Mouse (Mus musculus): ENCODE results near the gene Prr9. TPM values are rescaled to one million over a fixed set of nuclear protein-coding genes. Genes with fewer than 3 reads are reported as not detected.

The Prr9 gene
- polyA plus RNA-seq, 1 experiment, result 0.40 TPM

GRCm38 (mm10) chr3:92081285-92081931 lies 42.3 kb downstream of the Prr9 start:
- no peaks in the 10 kb centered on the region for H3K79me2 ChIP-seq (ENCODE audit: control insufficient read depth, insufficient read depth)
- H3K36me3 ChIP-seq (ENCODE audit: control insufficient read depth, insufficient read depth), result no peaks in the 10 kb centered on the region
- peak overlapping the region; percentile 15 for H3K4me3 ChIP-seq
- TF ChIP-seq SRF (IDR thresholded peaks at IDR 0.05; ENCODE audit: control insufficient read depth, insufficient read length, low read depth) (no peak), CEBPB (IDR thresholded peaks at IDR 0.05; ENCODE audit: insufficient read depth, poor library complexity, severe bottlenecking) (no peak)
- H3K4me2 ChIP-seq (ENCODE audit: low read depth), result no peak overlapping the region
- H3ac ChIP-seq (ENCODE audit: control insufficient read depth, insufficient read length), result peak overlapping the region; percentile 17
- peaks cover 17% of the 10 kb centered on the region for H3K27me3 ChIP-seq (ENCODE audit: control insufficient read depth, insufficient read depth, insufficient read length)

DNA sequence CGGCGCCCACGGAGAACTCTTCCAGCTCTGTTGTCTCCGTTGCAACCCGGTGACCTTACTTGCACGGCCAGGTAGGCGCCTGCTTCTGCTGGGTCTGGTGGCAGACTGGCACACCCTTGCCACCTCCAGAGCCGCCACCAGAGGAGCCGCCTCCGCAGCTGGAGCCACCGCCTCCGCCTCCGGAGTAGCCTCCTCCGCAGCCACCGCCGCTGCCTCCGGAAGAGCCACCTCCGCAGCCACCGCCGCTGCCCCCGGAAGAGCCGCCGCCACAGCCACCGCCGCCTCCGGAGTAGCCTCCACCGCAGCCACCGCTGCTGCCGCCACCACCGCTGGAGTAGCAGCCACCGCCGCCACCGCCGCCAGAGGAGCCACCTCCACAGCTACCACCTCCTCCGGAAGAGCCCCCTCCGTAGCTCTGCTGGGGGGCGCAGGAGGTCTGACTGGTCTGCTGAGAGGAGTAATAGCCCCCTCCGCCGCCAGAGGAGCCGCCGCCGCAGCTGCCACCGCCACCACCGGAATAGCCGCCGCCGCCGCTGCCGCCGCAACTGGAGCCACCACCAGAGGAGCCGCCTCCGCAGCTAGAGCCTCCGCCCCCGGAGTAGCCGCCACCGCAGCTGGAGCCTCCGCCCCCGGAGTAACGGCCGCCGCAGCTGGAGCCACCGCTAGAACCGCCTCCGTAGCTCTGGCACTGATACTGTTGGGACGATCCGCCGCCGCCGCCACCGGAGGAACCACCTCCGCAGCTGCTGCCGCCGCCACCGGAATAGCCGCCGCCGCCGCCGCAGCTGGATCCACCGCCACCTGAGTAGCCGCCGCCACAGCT lies 43.1 kb downstream of the Prr9 start:
- peak overlapping the region; percentile 53 for H3K4me2 ChIP-seq (ENCODE audit: low read depth)
- no peak for TF ChIP-seq USF1 (IDR thresholded peaks at IDR 0.05; ENCODE audit: low read depth)
- TF ChIP-seq MYOD1 (IDR thresholded peaks at IDR 0.05; ENCODE audit: control insufficient read depth in 1 of 3, insufficient read length in 2 of 3, low read depth in 2 of 3), result peak in 1 of 3 experiments; percentile 1
- TF ChIP-seq MYOG (IDR thresholded peaks at IDR 0.05; ENCODE audit: control insufficient read depth in 1 of 3, insufficient read depth in 1 of 3, insufficient read length in 2 of 3, low read depth in 2 of 3), result peak in 1 of 3 experiments; percentile 2
- peak overlapping the region; percentile 15 for H3K4me3 ChIP-seq
- peak overlapping the region; percentile 17 for H3ac ChIP-seq (ENCODE audit: control insufficient read depth, insufficient read length)
- no peaks in the 10 kb centered on the region for H3K36me3 ChIP-seq (ENCODE audit: control insufficient read depth, insufficient read depth)
- H3K79me2 ChIP-seq (ENCODE audit: control insufficient read depth, insufficient read depth), result no peaks in the 10 kb centered on the region
- peaks cover 17% of the 10 kb centered on the region for H3K27me3 ChIP-seq (ENCODE audit: control insufficient read depth, insufficient read depth, insufficient read length)

Other genes with a start within 250 kb of the Prr9 start
- not detected for gene Pglyrp3, start 109.4 kb downstream of the Prr9 start, polyA plus RNA-seq (2012; fragmentation: generic; extraction: Trizol)
- gene Lor, start 40.8 kb downstream of the Prr9 start, polyA plus RNA-seq (2012; fragmentation: generic; extraction: Trizol), result 0.36 TPM
- not detected for gene Lelp1, start 18.8 kb upstream of the Prr9 start, polyA plus RNA-seq (2012; fragmentation: generic; extraction: Trizol)
- not detected for gene Sprr2a1, start 91.9 kb upstream of the Prr9 start, polyA plus RNA-seq (2012; fragmentation: generic; extraction: Trizol)
- gene Sprr2a2, start 92.0 kb upstream of the Prr9 start, polyA plus RNA-seq (2012; fragmentation: generic; extraction: Trizol), result 2.1 TPM
- gene Sprr2a3, start 161.5 kb upstream of the Prr9 start, polyA plus RNA-seq (2012; fragmentation: generic; extraction: Trizol), result 0.25 TPM
- 0.06 TPM for gene Sprr2b, start 192.7 kb upstream of the Prr9 start, polyA plus RNA-seq (2012; fragmentation: generic; extraction: Trizol)
- not detected for gene Sprr2d, start 215.2 kb upstream of the Prr9 start, polyA plus RNA-seq (2012; fragmentation: generic; extraction: Trizol)
- not detected for gene Sprr2e, start 228.2 kb upstream of the Prr9 start, polyA plus RNA-seq (2012; fragmentation: generic; extraction: Trizol)
- not detected for gene Sprr2f, start 241.2 kb upstream of the Prr9 start, polyA plus RNA-seq (2012; fragmentation: generic; extraction: Trizol)